Mouse (Mus musculus): Measurements from ENCODE around the gene Tead2.

DNA sequence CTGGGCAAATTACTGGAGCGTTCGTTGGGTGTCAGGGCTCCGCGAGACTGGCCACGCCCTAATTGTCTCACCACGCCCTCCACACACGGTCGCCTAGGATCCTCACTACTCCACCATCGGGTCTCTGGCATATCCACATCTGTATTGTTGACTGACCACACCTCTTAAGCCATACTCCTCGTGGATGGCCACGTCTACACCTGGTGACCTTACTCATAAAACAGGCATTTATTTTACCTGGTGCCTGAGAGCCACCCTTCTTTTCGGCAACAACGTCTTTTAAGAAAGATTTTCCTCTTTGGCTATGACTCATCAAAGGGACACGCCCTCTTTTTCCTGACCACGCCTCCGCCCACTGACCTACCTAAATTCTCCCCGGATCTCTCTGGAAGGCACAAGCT, 3.7 kb upstream of the Tead2 start, which contains the start of gene Dkkl1:
- TF ChIP-seq CTCF (IDR thresholded peaks at IDR 0.05; ENCODE audit: low read depth) = no peak
- TF ChIP-seq EP300 (IDR thresholded peaks at IDR 0.05; ENCODE audit: low read depth) = no peak

Measured in liver, postnatal 0 days (tissue).